Comparison of ENCODE assay signal across 24 mouse cellular contexts in the genomic region with DNA sequence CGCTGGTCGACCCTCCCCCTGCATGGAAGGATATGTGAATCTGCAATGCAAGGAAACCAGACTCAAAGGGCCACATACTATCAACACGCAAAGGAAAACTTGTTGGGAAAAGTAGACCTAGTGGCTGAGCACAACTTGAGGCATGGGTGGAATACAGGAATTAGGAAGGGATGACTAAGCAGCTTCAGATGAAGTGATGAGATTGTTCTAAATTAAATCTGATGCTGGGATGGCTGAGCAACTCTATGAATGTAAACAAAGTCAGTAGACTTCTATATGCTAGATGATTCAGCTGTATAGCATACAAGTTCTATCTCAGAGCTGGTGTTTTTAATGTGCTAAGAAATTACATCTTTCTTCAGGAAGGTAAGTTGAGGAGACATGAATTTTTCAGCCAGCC.
DNase-seq lines count a peak whose midpoint lies in the region; ATAC-seq and TF ChIP-seq lines count a peak whose summit lies in the region.
"Had no signal": no experiment of that assay in that cellular context is flagged by ENCODE, and none has a peak within 500 bp of the region (broad histone marks: within the 10 kb centered on the region; RNA-seq: fewer than 3 reads in every experiment).

No protein-coding gene starts in this region.

- H3K27ac ChIP-seq in gastrocnemius, adult 2 months, result peak overlapping the region; percentile 95
- H3K27ac ChIP-seq in heart, embryonic 15.5 days, result 0 out of 2 replicates have a peak overlapping the region, but pooled peaks have one; percentile 89
- H3K27ac ChIP-seq: heart, adult 2 months; kidney, embryonic 15.5 days; layer of hippocampus, adult 2 months; liver, embryonic 12.5 days; midbrain, embryonic 12.5 days had no signal

- peaks cover 64% of the 10 kb centered on the region for H3K79me2 ChIP-seq in myocyte (ENCODE audit: control insufficient read depth, insufficient read depth)

- no peaks in the 10 kb centered on the region for H3K9me3 ChIP-seq in heart, embryonic 15.5 days (replicated peaks)
- H3K9me3 ChIP-seq: kidney, embryonic 15.5 days; liver, embryonic 12.5 days; midbrain, embryonic 12.5 days had no signal

- H3K4me2 ChIP-seq in heart, embryonic 15.5 days, result no peak overlapping the region
- peak overlapping the region; percentile 7 for H3K4me2 ChIP-seq in myocyte (ENCODE audit: low read depth)
- H3K4me2 ChIP-seq: kidney, embryonic 15.5 days; liver, embryonic 12.5 days; midbrain, embryonic 12.5 days had no signal

- H3K27me3 ChIP-seq in heart, embryonic 15.5 days, result no peaks in the 10 kb centered on the region
- no peaks in the 10 kb centered on the region for H3K27me3 ChIP-seq in myocyte (ENCODE audit: control insufficient read depth, insufficient read depth, insufficient read length)
- H3K27me3 ChIP-seq: kidney, embryonic 15.5 days; liver, embryonic 12.5 days; midbrain, embryonic 12.5 days had no signal

- ATAC-seq in heart, embryonic 15.5 days (replicated peaks; ENCODE audit: insufficient number of reproducible peaks, insufficient read depth, low FRiP score, low read depth), result no peak
- ATAC-seq: forebrain, postnatal 0 days; hindbrain, embryonic 16.5 days; liver, embryonic 12.5 days; liver, postnatal 0 days had no signal

- no peak overlapping the region for H3ac ChIP-seq in myocyte (ENCODE audit: control insufficient read depth, insufficient read length)

- H3K36me3 ChIP-seq in heart, embryonic 15.5 days, result no peaks in the 10 kb centered on the region
- no peaks in the 10 kb centered on the region for H3K36me3 ChIP-seq in myocyte (ENCODE audit: control insufficient read depth, insufficient read depth)
- H3K36me3 ChIP-seq: kidney, embryonic 15.5 days; liver, embryonic 12.5 days; midbrain, embryonic 12.5 days had no signal

- intact Hi-C loops in gastrocnemius, adult 2 months (cut with DNase I), result no loop called here
- intact Hi-C loops in gastrocnemius, postnatal 14 days (cut with DNase I; ENCODE audit: low total_unique reads), result loop anchor here (5.0 kb wide), 1 partner anchor 61 kb away; no protein-coding TSS in a partner anchor
- intact Hi-C loops in heart, postnatal 10 days (cut with DNase I), result loop anchor here (5.0 kb wide), 2 partner anchors 131 to 246 kb away; no protein-coding TSS in a partner anchor

- TF ChIP-seq CTCF in gastrocnemius, adult 2 months (IDR thresholded peaks at IDR 0.05), result no peak

- H3K4me3 ChIP-seq in gastrocnemius, adult 2 months, result no peak overlapping the region
- no peak overlapping the region for H3K4me3 ChIP-seq in heart, embryonic 15.5 days
- no peak overlapping the region for H3K4me3 ChIP-seq in myocyte
- H3K4me3 ChIP-seq: erythroblast, embryonic 14.5 days; heart, adult 2 months; kidney, embryonic 15.5 days; layer of hippocampus, adult 2 months; liver, embryonic 12.5 days; midbrain, embryonic 12.5 days had no signal

- 86% methylated on average over 3 of the region's 3 CpGs for WGBS in heart, embryonic 15.5 days

- H3K9ac ChIP-seq in heart, embryonic 15.5 days, result no peak overlapping the region
- H3K9ac ChIP-seq: forebrain, postnatal 0 days; kidney, embryonic 15.5 days; liver, embryonic 12.5 days; liver, postnatal 0 days; midbrain, embryonic 12.5 days had no signal

- DNase-seq in gastrocnemius, adult 2 months, result no peak
- DNase-seq in gastrocnemius, postnatal 14 days, result no peak
- DNase-seq in heart, postnatal 10 days, result no peak
- peak; percentile 67 for DNase-seq in NIH3T3 (ENCODE audit: low read depth)
- DNase-seq in layer of hippocampus, postnatal 25 days (ENCODE audit: extremely low spot score in 1 of 2, low spot score in 1 of 2), result no peak
- DNase-seq: adrenal gland, postnatal 25 days; cerebellum, adult 18-20 months; cerebellum, postnatal 14 days; forebrain, postnatal 0 days; gastrocnemius, postnatal 36 days; heart, adult 2 months; kidney, adult 18-20 months; layer of hippocampus, postnatal 36 days; left cerebral cortex, postnatal 4 days; liver, postnatal 0 days; lung, postnatal 36 days had no signal

- H3K4me1 ChIP-seq in heart, embryonic 15.5 days (replicated peaks), result peaks cover 63% of the 10 kb centered on the region

- TF ChIP-seq POLR2A in myocyte (IDR thresholded peaks at IDR 0.05; ENCODE audit: insufficient read length, low read depth), result no peak

TF ChIP-seq in myocyte, 11 proteins besides CTCF, POLR2A, EP300 and RAD21:
- TF ChIP-seq TCF3 (IDR thresholded peaks at IDR 0.05; ENCODE audit: insufficient read length, low read depth), result no peak
- no peak for TF ChIP-seq POLR2AphosphoS2 (IDR thresholded peaks at IDR 0.05; ENCODE audit: insufficient read length, low read depth)
- TF ChIP-seq MYOD1 (IDR thresholded peaks at IDR 0.05; ENCODE audit: control insufficient read depth in 1 of 3, insufficient read length in 2 of 3, low read depth in 2 of 3), result no peak
- no peak for TF ChIP-seq MYOG (IDR thresholded peaks at IDR 0.05; ENCODE audit: control insufficient read depth in 1 of 3, insufficient read depth in 1 of 3, insufficient read length in 2 of 3, low read depth in 2 of 3)
- TF ChIP-seq REST (IDR thresholded peaks at IDR 0.05; ENCODE audit: insufficient read depth, insufficient read length), result no peak
- TF ChIP-seq TCF12 (IDR thresholded peaks at IDR 0.05; ENCODE audit: insufficient read depth, poor library complexity, severe bottlenecking), result no peak
- TF ChIP-seq SRF (IDR thresholded peaks at IDR 0.05; ENCODE audit: control insufficient read depth, insufficient read length, low read depth), result no peak
